Mouse (Mus musculus) adipocyte (in vitro differentiated cells): Measurements from ENCODE around the gene Mettl7a3.
"Not testable (repeated sequence)": the region's sequence is repeated elsewhere in the genome, so short reads cannot be mapped to it uniquely, and the experiment has no call there.

Experiments
- DNase-seq: peaks from one replicate; pipeline ENCODE4 v3.0.0-alpha.2; 2016; ENCODE audit warnings: low spot score

Gene Mettl7a3

GRCm38 (mm10) chr15:100334629-100335028 is at the start of gene Mettl7a3:
Gene Mettl7a3 (plus strand): TSS chr15:100334929.
- no peak for DNase-seq

- DNase-seq: no peak
These were observed 45.7 kb upstream of the Mettl7a3 start for GRCm38 (mm10) chr15:100288980-100289379.

- DNase-seq: no peak
These were observed 43.9 kb upstream of the Mettl7a3 start for GRCm38 (mm10) chr15:100290858-100291257.

- no peak for DNase-seq
These were observed 42.4 kb upstream of the Mettl7a3 start for GRCm38 (mm10) chr15:100292326-100292725.

GRCm38 (mm10) chr15:100297856-100298255 is 36.9 kb upstream of the Mettl7a3 start:
- no peak for DNase-seq

- DNase-seq: no peak
These were observed 34.2 kb upstream of the Mettl7a3 start for GRCm38 (mm10) chr15:100300499-100300898.

GRCm38 (mm10) chr15:100301556-100301955 is 33.2 kb upstream of the Mettl7a3 start:
- peak; percentile 12 for DNase-seq

GRCm38 (mm10) chr15:100303428-100304018 is 31.2 kb upstream of the Mettl7a3 start:
- no peak for DNase-seq

- DNase-seq: peak; percentile 87
These were observed 30.4 kb upstream of the Mettl7a3 start, which contains the start of gene Mettl7a1 for GRCm38 (mm10) chr15:100304019-100304991. Gene Mettl7a1 (plus strand): TSS chr15:100304140.

GRCm38 (mm10) chr15:100306201-100306600 is 28.5 kb upstream of the Mettl7a3 start:
- DNase-seq: no peak

- DNase-seq: peak; percentile 43
These were observed 27.2 kb upstream of the Mettl7a3 start for GRCm38 (mm10) chr15:100307438-100308096.

- no peak for DNase-seq
These were observed 22.4 kb upstream of the Mettl7a3 start for GRCm38 (mm10) chr15:100312346-100312745.

GRCm38 (mm10) chr15:100314448-100315145 is 20.1 kb upstream of the Mettl7a3 start:
- no peak for DNase-seq

GRCm38 (mm10) chr15:100318014-100318671 is 16.6 kb upstream of the Mettl7a3 start:
- DNase-seq: peak; percentile 62

GRCm38 (mm10) chr15:100319884-100320283 is 14.8 kb upstream of the Mettl7a3 start:
- DNase-seq: no peak

- DNase-seq: peak; percentile 80
These were observed 14.3 kb upstream of the Mettl7a3 start for GRCm38 (mm10) chr15:100320295-100320905.

- DNase-seq: peak; percentile 36
These were observed 13.6 kb upstream of the Mettl7a3 start for GRCm38 (mm10) chr15:100321134-100321533.

GRCm38 (mm10) chr15:100324021-100324591 is 10.6 kb upstream of the Mettl7a3 start:
- DNase-seq: no peak

GRCm38 (mm10) chr15:100325235-100325634 is 9.5 kb upstream of the Mettl7a3 start:
- no peak for DNase-seq

- not testable (repeated sequence) for DNase-seq
These were observed 6.6 kb upstream of the Mettl7a3 start for GRCm38 (mm10) chr15:100328089-100328488.
